Mouse (Mus musculus): Measurements from ENCODE around the gene H2-K1. TPM values are rescaled to one million over a fixed set of nuclear protein-coding genes. Genes with fewer than 3 reads are reported as not detected.

H2-K1 gene
- polyA plus RNA-seq (2017; shearing (Covaris generic)), result 1,000 to 10,000 TPM; 4,943 to 7,708 (median 5,398) TPM

DNA sequence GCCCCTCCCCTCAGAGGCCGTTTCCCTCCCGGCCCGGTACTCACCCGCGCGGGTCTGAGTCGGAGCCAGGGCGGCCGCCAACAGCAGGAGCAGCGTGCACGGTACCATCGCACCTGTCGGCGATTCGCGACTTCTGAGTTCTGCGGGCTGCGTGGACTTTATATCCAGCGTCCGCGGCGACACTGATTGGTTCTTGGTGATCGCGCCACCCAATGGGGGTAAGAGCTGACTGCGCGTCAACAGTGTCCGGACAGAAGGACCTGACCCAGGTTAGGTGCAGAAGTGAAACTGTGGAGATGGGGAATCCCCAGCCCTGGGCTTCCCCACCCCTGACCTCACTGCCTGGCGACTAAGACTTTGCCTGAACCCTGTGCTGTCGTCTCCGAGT is at the start of gene H2-K1:
Gene H2-K1, minus strand, starts transcription at position 198 of the 388 bp plus-strand sequence.
- ATAC-seq, result peak; percentile 92

GRCm38 (mm10) chr17:34047404-34048050 is 47.4 kb upstream of the H2-K1 start:
- ATAC-seq, result peak; percentile 38

DNA sequence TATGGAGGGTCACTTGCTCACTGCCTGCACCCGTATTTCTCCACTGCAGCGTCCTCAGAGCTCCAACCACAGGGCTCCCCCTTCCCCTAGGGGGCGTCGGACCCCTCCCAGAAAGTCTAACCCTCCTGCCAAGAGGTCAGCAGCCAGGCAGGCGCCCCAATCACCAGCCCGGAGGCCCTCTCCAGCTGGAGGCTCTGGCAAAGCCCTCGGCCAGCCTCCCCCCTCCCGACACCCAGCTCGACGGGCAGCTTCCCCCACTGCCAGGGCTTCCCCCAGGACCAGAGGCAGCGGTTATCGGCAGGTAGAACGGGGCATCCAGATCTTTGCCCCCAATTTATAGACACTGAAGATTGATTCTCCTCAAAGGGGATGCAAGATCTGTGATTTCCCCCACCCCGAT is 45.8 kb upstream of the H2-K1 start:
- no peak for ATAC-seq

DNA sequence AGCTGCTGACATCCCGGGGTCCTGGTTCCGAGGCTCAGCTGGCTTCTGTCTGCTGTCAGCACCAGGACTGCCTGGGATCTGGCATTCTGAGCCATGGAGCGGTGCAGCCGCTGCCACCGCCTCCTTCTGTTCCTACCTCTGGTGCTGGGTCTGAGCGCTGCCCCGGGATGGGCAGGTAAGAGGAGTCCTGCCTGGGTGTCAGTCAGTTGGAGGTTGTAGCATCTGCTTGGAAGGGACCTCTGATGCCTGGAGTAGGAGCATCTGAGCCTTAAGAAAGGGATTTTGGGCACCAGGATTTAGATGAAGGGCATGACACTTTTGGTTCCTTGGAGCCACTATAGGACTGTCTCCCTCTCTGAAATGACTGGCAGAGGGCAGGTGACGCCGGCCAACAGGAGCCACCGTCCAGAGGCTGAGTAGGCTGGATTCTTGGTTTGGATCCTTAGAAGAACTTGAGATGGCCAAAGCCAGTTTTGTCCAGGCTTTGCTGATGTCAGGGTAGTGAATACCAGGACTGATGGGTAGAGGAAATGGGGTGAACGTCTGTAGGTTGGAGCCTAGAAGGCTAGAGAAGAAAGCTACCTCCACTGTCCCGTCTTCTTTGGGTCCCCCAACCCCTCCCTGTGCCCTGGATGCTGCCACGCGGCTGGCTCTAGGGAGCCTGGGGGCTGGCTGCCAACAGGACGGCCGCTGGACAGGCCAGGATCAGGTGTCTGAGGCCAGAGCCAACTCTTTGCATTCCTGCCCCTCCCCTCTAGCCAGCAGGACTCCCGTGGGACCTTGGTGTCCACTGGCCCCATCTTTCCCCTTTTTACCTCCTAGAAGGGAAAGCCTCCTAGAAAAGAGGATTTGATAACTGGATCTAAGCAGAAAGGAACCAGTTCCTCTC is 39.7 kb upstream of the H2-K1 start:
- ATAC-seq, result no peak

DNA sequence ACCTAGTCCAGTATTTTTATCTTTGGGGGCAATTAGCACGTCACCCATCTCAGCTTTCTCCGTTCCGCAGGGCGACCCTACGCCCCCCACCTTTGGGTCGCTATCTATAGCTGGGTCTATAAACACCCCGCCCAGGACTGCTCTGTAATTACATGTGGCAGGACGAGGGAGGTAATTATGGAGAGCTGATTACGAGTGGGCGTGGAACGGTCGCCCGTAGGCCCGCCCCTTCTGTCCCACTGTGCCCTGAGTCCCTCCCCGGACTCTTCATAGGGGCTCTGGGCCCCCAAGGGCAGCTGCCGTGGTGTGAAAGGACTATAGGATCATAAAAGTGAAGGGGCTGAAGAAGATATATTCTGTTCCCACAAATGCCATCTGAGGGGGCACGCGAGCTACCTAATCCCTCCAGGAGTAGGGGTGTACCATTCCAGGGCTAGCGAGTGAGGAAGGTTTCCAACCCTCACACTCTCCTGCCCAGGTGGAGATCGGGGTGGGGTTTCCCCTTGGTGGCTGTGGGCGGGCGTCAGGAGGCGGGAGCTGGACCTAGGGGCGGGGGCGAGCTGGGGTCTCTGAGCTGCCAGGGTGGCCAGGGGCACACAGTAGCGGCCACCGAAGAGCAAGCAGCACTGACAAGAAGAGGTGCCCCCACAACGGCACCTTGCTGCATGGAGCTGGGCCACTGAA is 38.9 kb upstream of the H2-K1 start, which contains the start of gene Col11a2:
Gene Col11a2, plus strand, starts transcription at position 560 of the 684 bp plus-strand sequence.
- no peak for ATAC-seq

DNA sequence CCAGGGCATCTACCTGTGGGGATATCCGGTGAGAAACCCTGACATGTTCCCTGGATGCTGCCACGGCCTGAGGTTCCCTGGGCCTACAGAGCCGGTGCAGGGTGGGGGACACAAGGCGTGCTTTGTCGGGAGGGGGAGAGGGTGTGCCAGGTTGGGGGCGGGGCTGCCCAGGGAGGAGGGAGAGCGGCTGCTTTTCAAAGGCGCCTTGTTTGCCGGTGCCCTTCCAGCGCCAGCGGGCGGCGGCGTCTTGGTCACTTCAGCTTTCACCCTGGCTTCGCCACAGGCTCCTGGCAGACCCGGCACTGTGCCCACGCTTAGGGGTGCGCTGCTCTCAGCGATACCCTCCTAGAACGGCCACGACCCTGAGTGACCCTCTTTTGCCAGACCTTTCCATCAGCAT is 38.3 kb upstream of the H2-K1 start:
- ATAC-seq, result no peak

- ATAC-seq, result no peak
These were observed 37.1 kb upstream of the H2-K1 start for GRCm38 (mm10) chr17:34037241-34037640.

DNA sequence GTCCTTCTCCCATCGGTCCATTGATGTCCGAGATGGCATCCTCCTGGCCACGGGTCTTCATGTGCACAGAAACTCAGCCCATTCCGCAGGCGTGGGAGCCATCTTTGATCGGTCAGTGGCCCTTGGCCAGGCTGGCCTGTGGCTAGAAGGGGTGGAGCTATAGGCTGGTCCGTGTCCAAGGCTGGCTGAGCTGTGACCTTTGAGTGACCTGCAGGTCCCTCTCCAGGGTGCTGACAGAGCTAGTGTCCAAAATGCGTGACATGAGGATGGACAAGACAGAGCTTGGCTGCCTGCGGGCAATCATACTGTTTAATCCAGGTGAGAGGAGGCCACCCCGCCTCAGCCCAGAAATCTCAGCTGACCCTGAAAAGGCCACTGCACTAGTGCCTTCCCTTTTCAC is 36.5 kb upstream of the H2-K1 start:
- no peak for ATAC-seq

GRCm38 (mm10) chr17:34035517-34035916 is 35.4 kb upstream of the H2-K1 start:
- no peak for ATAC-seq

GRCm38 (mm10) chr17:34034064-34034463 is 33.9 kb upstream of the H2-K1 start:
- no peak for ATAC-seq

GRCm38 (mm10) chr17:34033441-34033840 is 33.3 kb upstream of the H2-K1 start:
- no peak for ATAC-seq

GRCm38 (mm10) chr17:34032806-34033205 is 32.7 kb upstream of the H2-K1 start:
- ATAC-seq, result no peak

- ATAC-seq, result no peak
These were observed 32.1 kb upstream of the H2-K1 start for GRCm38 (mm10) chr17:34032174-34032632.

- peak; percentile 63 for ATAC-seq
These were observed 31.5 kb upstream of the H2-K1 start, which contains the start of the genes Slc39a7 and Rxrb for GRCm38 (mm10) chr17:34031465-34032173. Slc39a7 (minus strand) TSS chr17:34031682. Rxrb (plus strand) TSS chr17:34031812.

- no peak for ATAC-seq
These were observed 30.7 kb upstream of the H2-K1 start for GRCm38 (mm10) chr17:34030861-34031326.

DNA sequence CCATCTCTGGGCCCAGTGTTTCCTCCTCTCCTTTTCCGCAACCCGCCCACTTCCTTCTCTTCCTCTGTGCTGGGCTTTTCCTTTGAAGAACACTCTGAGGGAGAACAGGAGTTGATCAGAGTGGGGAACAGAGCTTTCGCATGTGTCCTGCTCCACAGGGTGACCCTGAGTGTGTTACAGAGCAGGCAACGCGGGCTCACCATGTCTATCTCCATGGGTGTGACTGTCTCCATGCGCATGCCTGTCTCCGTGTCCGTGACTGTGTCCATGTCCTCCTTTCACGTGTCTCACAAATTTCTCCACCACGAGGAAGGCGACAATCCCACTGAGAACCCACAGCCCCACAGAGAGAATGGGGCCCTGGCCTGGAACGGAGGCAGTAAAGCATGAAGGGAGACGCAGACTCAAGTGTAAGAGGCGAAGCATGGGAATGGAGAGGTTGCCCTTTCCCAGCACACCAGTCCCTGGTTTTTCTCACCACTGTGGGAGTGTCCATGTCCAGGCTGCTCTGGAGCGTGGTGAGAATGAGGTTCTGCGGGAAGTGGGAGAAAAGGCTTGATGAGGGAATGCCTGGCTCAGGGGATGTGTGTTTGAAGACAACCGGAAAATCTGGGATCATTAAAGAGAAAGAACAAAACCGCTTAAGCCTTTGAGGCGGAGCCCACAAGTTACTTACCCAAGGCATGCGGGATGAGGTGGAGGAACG is 29.9 kb upstream of the H2-K1 start:
- ATAC-seq, result no peak

GRCm38 (mm10) chr17:34029150-34029889 is 29.2 kb upstream of the H2-K1 start:
- no peak for ATAC-seq

DNA sequence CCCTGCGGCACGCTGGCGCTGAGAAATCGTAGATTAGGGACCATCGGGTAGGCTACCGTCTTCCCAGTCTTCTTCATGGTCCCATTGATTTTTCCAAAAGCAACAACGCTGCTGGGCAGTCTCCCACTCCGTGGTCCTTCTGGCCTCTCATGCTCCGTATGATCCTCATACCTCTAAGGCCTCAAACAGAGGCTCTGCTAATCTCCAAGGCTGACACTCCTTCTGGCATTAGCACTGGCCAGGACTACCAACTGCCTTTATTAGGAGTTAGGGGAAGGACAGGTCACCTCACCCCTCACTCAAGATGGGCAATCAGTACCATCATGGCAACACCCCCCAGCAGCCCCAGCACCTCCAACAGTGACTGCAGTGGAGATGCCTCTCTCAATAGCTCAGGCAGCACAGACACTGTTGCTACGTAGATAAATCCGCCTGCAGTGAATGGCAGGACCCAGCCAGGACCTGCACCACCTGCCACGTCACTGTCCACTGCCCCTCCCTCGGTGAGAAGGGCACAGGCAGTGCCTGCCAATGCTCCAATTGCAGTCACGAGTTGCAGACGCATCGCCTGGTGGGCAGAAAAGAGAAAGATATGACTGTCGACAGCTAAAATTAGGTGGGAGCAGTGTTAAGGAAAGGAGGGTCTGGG is 28.5 kb upstream of the H2-K1 start:
- ATAC-seq, result no peak

GRCm38 (mm10) chr17:34027656-34028223 is 27.6 kb upstream of the H2-K1 start, which contains the start of gene H2-Ke6:
H2-Ke6 (minus strand) TSS chr17:34028060.
- ATAC-seq, result peak; percentile 53
